Mouse (Mus musculus): ENCODE data around the gene Stard3. TPM values are rescaled to one million over a fixed set of nuclear protein-coding genes. Genes with fewer than 3 reads are reported as not detected.

Gene Stard3
- total RNA-seq, 2 experiments from 2014 or later, result 30.3 to 30.9 TPM

Other genes starting within 250 kb of the Stard3 start
- 10 to 100 TPM; 45.0 to 45.6 TPM for gene Fbxl20, start 208.0 kb upstream of the Stard3 start, total RNA-seq (2021)
- 10 to 100 TPM; 60.9 to 62.4 TPM for gene Med1, start 165.1 kb upstream of the Stard3 start, total RNA-seq (2021)
- gene Cdk12, start 155.3 kb upstream of the Stard3 start, total RNA-seq (2021), result 10 to 100 TPM; 50.8 to 53.8 TPM
- under 1 TPM in 1 of 2 experiments, not detected in 1; 0.34 TPM for gene Neurod2, start 28.7 kb upstream of the Stard3 start, total RNA-seq (2021)
- 1 to 10 TPM; 1.3 to 1.9 TPM for gene Ppp1r1b, start 10.0 kb upstream of the Stard3 start, total RNA-seq (2021)
- gene Tcap, start 25.4 kb downstream of the Stard3 start, total RNA-seq (2021), result 10 to 100 TPM in 1 of 2 experiments, 1 to 10 TPM in 1; 8.6 to 16.7 TPM
- 100 to 1,000 TPM; 686 to 903 TPM for gene Pnmt, start 28.1 kb downstream of the Stard3 start, total RNA-seq (2021)
- 10 to 100 TPM in 1 of 2 experiments, 1 to 10 TPM in 1; 9.7 to 11.0 TPM for gene Pgap3, start 42.1 kb downstream of the Stard3 start, total RNA-seq (2021)
- gene Erbb2, start 54.1 kb downstream of the Stard3 start, total RNA-seq (2021), result 10 to 100 TPM; 10.8 to 19.4 TPM
- 10 to 100 TPM; 53.5 to 55.3 TPM for gene Mien1, start 80.6 kb downstream of the Stard3 start, total RNA-seq (2021)
- gene Grb7, start 88.0 kb downstream of the Stard3 start, total RNA-seq (2021), result 10 to 100 TPM in 1 of 2 experiments, 1 to 10 TPM in 1; 5.9 to 10.3 TPM
- gene Ikzf3, start 187.7 kb downstream of the Stard3 start, total RNA-seq (2021), result 1 to 10 TPM in 1 of 2 experiments, under 1 TPM in 1; 0.36 to 1.4 TPM
- under 1 TPM in 1 of 2 experiments, not detected in 1; 0.45 TPM for gene Zpbp2, start 192.7 kb downstream of the Stard3 start, total RNA-seq (2021)
- gene Ormdl3, start 229.0 kb downstream of the Stard3 start, total RNA-seq (2021), result 10 to 100 TPM; 74.7 to 84.1 TPM
- not detected for gene Lrrc3c, start 239.9 kb downstream of the Stard3 start, total RNA-seq (2021)

Data from adrenal gland, postnatal 4 days (tissue).